Mouse (Mus musculus) cerebellum, adult 8-10 months (tissue): ENCODE measurements around the gene Unc13a.
"Not testable (repeated sequence)": the region's sequence is repeated elsewhere in the genome, so short reads cannot be mapped to it uniquely, and the experiment has no call there.

Experiments
- DNase-seq: peaks from one replicate; pipeline ENCODE4 v3.0.0; 2022

Gene Unc13a

GRCm38 (mm10) chr8:71671549-71671965, at the start of gene Unc13a:
Gene Unc13a (minus strand): TSS chr8:71671757.
- peak; percentile 93 for DNase-seq

- DNase-seq: no peak
Measured at GRCm38 (mm10) chr8:71719928-71720457, 48.4 kb upstream of the Unc13a start.

GRCm38 (mm10) chr8:71719218-71719617, 47.7 kb upstream of the Unc13a start:
- no peak for DNase-seq

GRCm38 (mm10) chr8:71718252-71718651, 46.7 kb upstream of the Unc13a start:
- no peak for DNase-seq

- DNase-seq: no peak
Measured at GRCm38 (mm10) chr8:71717096-71717495, 45.5 kb upstream of the Unc13a start.

- no peak for DNase-seq
Measured at GRCm38 (mm10) chr8:71716561-71717053, 45.0 kb upstream of the Unc13a start.

GRCm38 (mm10) chr8:71715531-71715930, 44.0 kb upstream of the Unc13a start:
- DNase-seq: no peak

GRCm38 (mm10) chr8:71711574-71711973, 40.0 kb upstream of the Unc13a start:
- no peak for DNase-seq

- DNase-seq: peak; percentile 97
Measured at GRCm38 (mm10) chr8:71709800-71710446, 38.4 kb upstream of the Unc13a start.

- no peak for DNase-seq
Measured at GRCm38 (mm10) chr8:71709134-71709799, 37.7 kb upstream of the Unc13a start.

- no peak for DNase-seq
Measured at GRCm38 (mm10) chr8:71707874-71708273, 36.3 kb upstream of the Unc13a start.

- DNase-seq: not testable (repeated sequence)
Measured at GRCm38 (mm10) chr8:71703400-71703799, 31.8 kb upstream of the Unc13a start.

GRCm38 (mm10) chr8:71702923-71703322, 31.4 kb upstream of the Unc13a start:
- DNase-seq: no peak

GRCm38 (mm10) chr8:71702087-71702432, 30.5 kb upstream of the Unc13a start:
- no peak for DNase-seq

GRCm38 (mm10) chr8:71701414-71702086, 30.0 kb upstream of the Unc13a start, which contains the start of gene B3gnt3:
Gene B3gnt3 (minus strand): TSS chr8:71701789.
- no peak for DNase-seq

- DNase-seq: no peak
Measured at GRCm38 (mm10) chr8:71700493-71701269, 29.1 kb upstream of the Unc13a start.

- not testable (repeated sequence) for DNase-seq
Measured at GRCm38 (mm10) chr8:71695456-71695855, 23.9 kb upstream of the Unc13a start.

GRCm38 (mm10) chr8:71693166-71694041, 21.8 kb upstream of the Unc13a start:
- DNase-seq: no peak

- DNase-seq: no peak
Measured at GRCm38 (mm10) chr8:71692509-71692908, 21.0 kb upstream of the Unc13a start.

GRCm38 (mm10) chr8:71689028-71689427, 17.5 kb upstream of the Unc13a start, which contains the start of gene Insl3:
Gene Insl3 (plus strand): TSS chr8:71689214.
- DNase-seq: no peak

GRCm38 (mm10) chr8:71687616-71688015, 16.1 kb upstream of the Unc13a start:
- DNase-seq: no peak
